Mouse (Mus musculus): Measurements from ENCODE around the gene Fbxw20. TPM values are rescaled to one million over a fixed set of nuclear protein-coding genes. Genes with fewer than 3 reads are reported as not detected.

Gene Fbxw20
- not detected for polyA plus RNA-seq (2015; fragmentation: Illumina TruSeq; extraction: RNeasy Lipid Tissue Mini Kit (QIAGEN cat#74804); ENCODE audit: insufficient read depth, low read depth, low replicate concordance)

GRCm38 (mm10) chr9:109234654-109235053 lies at the start of gene Fbxw20:
Gene Fbxw20, minus strand, starts transcription at chr9:109234754.

GRCm38 (mm10) chr9:109195875-109196274 lies 38.7 kb downstream of the Fbxw20 start, which contains the start of gene Fbxw13:
Gene Fbxw13, minus strand, starts transcription at chr9:109195975.

Other genes with a start within 250 kb of the Fbxw20 start
- 3.3 TPM for gene Ucn2, start 248.7 kb downstream of the Fbxw20 start, polyA plus RNA-seq (2015; fragmentation: Illumina TruSeq; extraction: RNeasy Lipid Tissue Mini Kit (QIAGEN cat#74804); ENCODE audit: insufficient read depth, low read depth, low replicate concordance)
- 2.3 TPM for gene Pfkfb4, start 243.0 kb downstream of the Fbxw20 start, polyA plus RNA-seq (2015; fragmentation: Illumina TruSeq; extraction: RNeasy Lipid Tissue Mini Kit (QIAGEN cat#74804); ENCODE audit: insufficient read depth, low read depth, low replicate concordance)
- 39.1 TPM for gene Shisa5, start 196.2 kb downstream of the Fbxw20 start, polyA plus RNA-seq (2015; fragmentation: Illumina TruSeq; extraction: RNeasy Lipid Tissue Mini Kit (QIAGEN cat#74804); ENCODE audit: insufficient read depth, low read depth, low replicate concordance)
- 5.4 TPM for gene Trex1, start 175.0 kb downstream of the Fbxw20 start, polyA plus RNA-seq (2015; fragmentation: Illumina TruSeq; extraction: RNeasy Lipid Tissue Mini Kit (QIAGEN cat#74804); ENCODE audit: insufficient read depth, low read depth, low replicate concordance)
- gene Atrip, start 160.6 kb downstream of the Fbxw20 start, polyA plus RNA-seq (2015; fragmentation: Illumina TruSeq; extraction: RNeasy Lipid Tissue Mini Kit (QIAGEN cat#74804); ENCODE audit: insufficient read depth, low read depth, low replicate concordance) = 3.1 TPM
- 0.74 TPM for gene Ccdc51, start 152.3 kb downstream of the Fbxw20 start, polyA plus RNA-seq (2015; fragmentation: Illumina TruSeq; extraction: RNeasy Lipid Tissue Mini Kit (QIAGEN cat#74804); ENCODE audit: insufficient read depth, low read depth, low replicate concordance)
- 54.7 TPM for gene Tma7, start 152.2 kb downstream of the Fbxw20 start, polyA plus RNA-seq (2015; fragmentation: Illumina TruSeq; extraction: RNeasy Lipid Tissue Mini Kit (QIAGEN cat#74804); ENCODE audit: insufficient read depth, low read depth, low replicate concordance)
- 8.9 TPM for gene Plxnb1, start 139.4 kb downstream of the Fbxw20 start, polyA plus RNA-seq (2015; fragmentation: Illumina TruSeq; extraction: RNeasy Lipid Tissue Mini Kit (QIAGEN cat#74804); ENCODE audit: insufficient read depth, low read depth, low replicate concordance)
- not detected for gene Fbxw21, start 72.7 kb downstream of the Fbxw20 start, polyA plus RNA-seq (2015; fragmentation: Illumina TruSeq; extraction: RNeasy Lipid Tissue Mini Kit (QIAGEN cat#74804); ENCODE audit: insufficient read depth, low read depth, low replicate concordance)
- gene Fbxw13, start 38.8 kb downstream of the Fbxw20 start, polyA plus RNA-seq (2015; fragmentation: Illumina TruSeq; extraction: RNeasy Lipid Tissue Mini Kit (QIAGEN cat#74804); ENCODE audit: insufficient read depth, low read depth, low replicate concordance) = not detected
- gene Fbxw14, start 52.9 kb upstream of the Fbxw20 start, polyA plus RNA-seq (2015; fragmentation: Illumina TruSeq; extraction: RNeasy Lipid Tissue Mini Kit (QIAGEN cat#74804); ENCODE audit: insufficient read depth, low read depth, low replicate concordance) = not detected
- not detected for gene Fbxw28, start 104.9 kb upstream of the Fbxw20 start, polyA plus RNA-seq (2015; fragmentation: Illumina TruSeq; extraction: RNeasy Lipid Tissue Mini Kit (QIAGEN cat#74804); ENCODE audit: insufficient read depth, low read depth, low replicate concordance)
- not detected for gene Fbxw22, start 169.5 kb upstream of the Fbxw20 start, polyA plus RNA-seq (2015; fragmentation: Illumina TruSeq; extraction: RNeasy Lipid Tissue Mini Kit (QIAGEN cat#74804); ENCODE audit: insufficient read depth, low read depth, low replicate concordance)
- not detected for gene Fbxw16, start 214.4 kb upstream of the Fbxw20 start, polyA plus RNA-seq (2015; fragmentation: Illumina TruSeq; extraction: RNeasy Lipid Tissue Mini Kit (QIAGEN cat#74804); ENCODE audit: insufficient read depth, low read depth, low replicate concordance)